Mouse (Mus musculus): ENCODE measurements around the gene Nr4a1. TPM values are rescaled to one million over a fixed set of nuclear protein-coding genes. Genes with fewer than 3 reads are reported as not detected.

The Nr4a1 gene
- total and polyA plus RNA-seq, 3 experiments: 0.60 to 1.6 (median 0.89) TPM

- dilution Hi-C loops (cut with MboI; ENCODE audit: extremely low pct_ligation_motif_present, extremely low pct_unique_long_range_greater_than_20kb, low sequenced_read_pairs) (no loop called here), in situ Hi-C loops (cut with MboI; ENCODE audit: low pct_ligation_motif_present, low pct_unique_long_range_greater_than_20kb, low sequenced_read_pairs) (no loop called here)
- no peak overlapping the region for H3K4me3 ChIP-seq (replicated peaks in 1 of 3; ENCODE audit: low read depth in 2 of 3, low read length in 2 of 3, poor library complexity in 1 of 3)
- H3K79me2 ChIP-seq (replicated peaks; ENCODE audit: control insufficient read depth, extremely low read depth, insufficient read depth, poor library complexity, severe bottlenecking): no peaks in the 10 kb centered on the region
- H3K4me2 ChIP-seq (ENCODE audit: insufficient read depth, low read depth, poor library complexity, severe bottlenecking): no peak overlapping the region
- DNase-seq (ENCODE audit: extremely low read depth): no peak
- H3K27ac ChIP-seq (ENCODE audit: insufficient read depth, low read depth): no peak overlapping the region
- H3K4me1 ChIP-seq (ENCODE audit: control insufficient read depth in 1 of 2, insufficient read depth in 2 of 2): peaks cover 21 to 56% of the 10 kb centered on the region in 2 experiments
- H3K9ac ChIP-seq (ENCODE audit: insufficient read depth, low read depth): no peak overlapping the region
- H3K36me3 ChIP-seq (replicated peaks in 1 of 2; ENCODE audit: control insufficient read depth in 1 of 2, insufficient read depth in 1 of 2, low read length in 1 of 2): no peaks in the 10 kb centered on the region
- peaks cover 41% of the 10 kb centered on the region for H3K9me3 ChIP-seq (replicated peaks; ENCODE audit: low read length)
- peaks cover 45% of the 10 kb centered on the region for H3K27me3 ChIP-seq (replicated peaks)
- TF ChIP-seq RAD21 (IDR thresholded peaks at IDR 0.05; ENCODE audit: low read depth, low read length) (no peak), ZNF384 (IDR thresholded peaks at IDR 0.05; ENCODE audit: low read depth, low read length) (no peak), BHLHE40 (IDR thresholded peaks at IDR 0.05; ENCODE audit: low read depth, low read length) (no peak), MAZ (IDR thresholded peaks at IDR 0.05; ENCODE audit: low read depth, low read length) (no peak)
These were observed 2.1 kb upstream of the Nr4a1 start for GRCm38 (mm10) chr15:101251930-101252329.

DNA sequence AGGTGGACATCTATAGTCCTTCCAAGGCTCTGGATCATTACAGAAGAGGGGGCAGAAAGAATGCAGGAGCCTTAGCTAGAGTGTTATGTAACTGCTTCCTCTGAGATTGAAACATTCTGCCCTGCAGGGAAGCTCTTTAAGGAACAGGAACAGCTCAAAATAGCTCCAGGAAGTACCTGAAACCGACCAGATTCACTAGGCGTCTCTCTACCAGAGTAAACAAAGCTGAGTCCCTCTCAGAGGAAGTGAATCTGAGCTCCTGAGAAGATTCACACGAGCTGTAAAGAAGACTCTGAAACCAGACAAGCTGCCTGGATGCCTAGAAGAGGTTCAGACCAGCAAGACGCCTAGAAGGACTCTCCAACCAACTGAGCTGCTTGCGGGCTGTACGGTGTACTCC, 1.5 kb upstream of the Nr4a1 start:
- Histone ChIP-seq H3K9ac (ENCODE audit: insufficient read depth, low read depth) (no peak overlapping the region), H3K4me1 (ENCODE audit: control insufficient read depth in 1 of 2, insufficient read depth in 2 of 2) (peaks cover 23 to 58% of the 10 kb centered on the region in 2 experiments), H3K27me3 (replicated peaks) (peaks cover 45% of the 10 kb centered on the region), H3K27ac (ENCODE audit: insufficient read depth, low read depth) (no peak overlapping the region), H3K9me3 (replicated peaks; ENCODE audit: low read length) (peaks cover 41% of the 10 kb centered on the region), H3K79me2 (replicated peaks; ENCODE audit: control insufficient read depth, extremely low read depth, insufficient read depth, poor library complexity, severe bottlenecking) (no peaks in the 10 kb centered on the region), H3K4me3 (replicated peaks in 1 of 3; ENCODE audit: low read depth in 2 of 3, low read length in 2 of 3, poor library complexity in 1 of 3) (no peak overlapping the region), H3K36me3 (replicated peaks in 1 of 2; ENCODE audit: control insufficient read depth in 1 of 2, insufficient read depth in 1 of 2, low read length in 1 of 2) (no peaks in the 10 kb centered on the region), H3K4me2 (ENCODE audit: insufficient read depth, low read depth, poor library complexity, severe bottlenecking) (no peak overlapping the region)
- in situ Hi-C loops (cut with MboI; ENCODE audit: low pct_ligation_motif_present, low pct_unique_long_range_greater_than_20kb, low sequenced_read_pairs): no loop called here
- TF ChIP-seq EP300 (IDR thresholded peaks at IDR 0.05; ENCODE audit: low read length) (peak; percentile 41; the same call in 1 of the 2 replicates), MEF2A (IDR thresholded peaks at IDR 0.05; ENCODE audit: borderline replicate concordance, low read depth, low read length) (peak; percentile 68), MYC (IDR thresholded peaks at IDR 0.05; ENCODE audit: low read depth, low read length) (no peak), ELF1 (IDR thresholded peaks at IDR 0.05; ENCODE audit: low read depth, low read length) (0 out of 2 replicates have a peak, but pooled peaks have one; percentile 26), JUND (conservative IDR thresholded peaks at IDR 0.05; ENCODE audit: low read depth, low read length) (no peak), IRF4 (IDR thresholded peaks at IDR 0.05; ENCODE audit: low read depth, low read length) (0 out of 2 replicates have a peak, but pooled peaks have one; percentile 35), ETS1 (conservative IDR thresholded peaks at IDR 0.05; ENCODE audit: low read depth, low read length) (peak; percentile 46)
- peak; percentile 60 for DNase-seq (ENCODE audit: extremely low read depth)
- dilution Hi-C loops (cut with MboI; ENCODE audit: extremely low pct_ligation_motif_present, extremely low pct_unique_long_range_greater_than_20kb, low sequenced_read_pairs): no loop called here

GRCm38 (mm10) chr15:101253563-101253885, 545 bp upstream of the Nr4a1 start:
- dilution Hi-C loops (cut with MboI; ENCODE audit: extremely low pct_ligation_motif_present, extremely low pct_unique_long_range_greater_than_20kb, low sequenced_read_pairs): no loop called here
- Histone ChIP-seq H3K9ac (ENCODE audit: insufficient read depth, low read depth) (no peak overlapping the region), H3K4me1 (ENCODE audit: control insufficient read depth in 1 of 2, insufficient read depth in 2 of 2) (peaks cover 32 to 58% of the 10 kb centered on the region in 2 experiments), H3K36me3 (replicated peaks in 1 of 2; ENCODE audit: control insufficient read depth in 1 of 2, insufficient read depth in 1 of 2, low read length in 1 of 2) (no peaks in the 10 kb centered on the region), H3K27ac (ENCODE audit: insufficient read depth, low read depth) (no peak overlapping the region), H3K27me3 (replicated peaks) (peaks cover 40% of the 10 kb centered on the region), H3K4me3 (replicated peaks in 1 of 3; ENCODE audit: low read depth in 2 of 3, low read length in 2 of 3, poor library complexity in 1 of 3) (peak overlapping the region; percentile 36 to 55 (median 48)), H3K4me2 (ENCODE audit: insufficient read depth, low read depth, poor library complexity, severe bottlenecking) (peak overlapping the region; percentile 88; the same call in 1 of the 2 replicates), H3K9me3 (replicated peaks; ENCODE audit: low read length) (peaks cover 39% of the 10 kb centered on the region), H3K79me2 (replicated peaks; ENCODE audit: control insufficient read depth, extremely low read depth, insufficient read depth, poor library complexity, severe bottlenecking) (no peaks in the 10 kb centered on the region)
- in situ Hi-C loops (cut with MboI; ENCODE audit: low pct_ligation_motif_present, low pct_unique_long_range_greater_than_20kb, low sequenced_read_pairs): no loop called here
- 0 out of 2 replicates have a peak, but pooled peaks have one; percentile 33 for TF ChIP-seq TCF12 (IDR thresholded peaks at IDR 0.05; ENCODE audit: low read depth, low read length)
- TF ChIP-seq EP300 (IDR thresholded peaks at IDR 0.05; ENCODE audit: low read length): peak; percentile 73
- no peak for TF ChIP-seq MXI1 (IDR thresholded peaks at IDR 0.05; ENCODE audit: low read depth, low read length)
- TF ChIP-seq MAX (IDR thresholded peaks at IDR 0.05; ENCODE audit: low read length): 0 out of 2 replicates have a peak, but pooled peaks have one; percentile 12
- TF ChIP-seq TBP (conservative IDR thresholded peaks at IDR 0.05; ENCODE audit: low read depth, low read length): no peak
- TF ChIP-seq USF1 (IDR thresholded peaks at IDR 0.05; ENCODE audit: low read depth, low read length): no peak
- TF ChIP-seq PAX5 (IDR thresholded peaks at IDR 0.05; ENCODE audit: low read length): no peak
- no peak for DNase-seq (ENCODE audit: extremely low read depth)

Data from CH12.LX (cell line).